Mouse (Mus musculus) embryonic facial prominence, embryonic 11.5 days (tissue): Measurements from ENCODE around the gene Cdk5rap3. TPM values are rescaled to one million over a fixed set of nuclear protein-coding genes. Genes with fewer than 3 reads are reported as not detected.

ENCODE experiments used
- ATAC-seq: fragments of 200-750 bp; cut with Nextera tagmentation; replicated peaks from 2 replicates; pipeline ENCODE4 v1.8.0; 2017; ENCODE audit warnings: low read depth; ENCODE audit not compliant: insufficient number of reproducible peaks, low FRiP score, low TSS enrichment
- DNase-seq: peaks from one replicate; pipeline ENCODE4 v3.0.0-alpha.2; 2015; ENCODE audit warnings: low spot score
- H3K27ac ChIP-seq: fragments of 300-500 bp; sonication (generic); replicated peaks from 2 replicates; pipeline ENCODE4 v1.5.1; 2014; ENCODE audit warnings: mild to moderate bottlenecking, low read depth, low read length, control low read depth
- H3K27me3 ChIP-seq: fragments of 300-500 bp; sonication (generic); 2 replicates; pipeline ENCODE4 v1.6.1; 2014; ENCODE audit warnings: mild to moderate bottlenecking, low read length, moderate library complexity, mixed read lengths; ENCODE audit not compliant: control insufficient read depth, insufficient read depth
- H3K36me3 ChIP-seq: fragments of 300-500 bp; sonication (generic); replicated peaks from 2 replicates; pipeline ENCODE4 v1.6.1; 2014; ENCODE audit warnings: low read depth, mild to moderate bottlenecking, low read length, moderate library complexity, mixed read lengths; ENCODE audit not compliant: control insufficient read depth, insufficient read depth
- H3K4me1 ChIP-seq: fragments of 300-500 bp; sonication (generic); 2 replicates; pipeline ENCODE4 v1.6.1; 2014; ENCODE audit warnings: low read length, mixed read lengths; ENCODE audit not compliant: control insufficient read depth, insufficient read depth
- H3K4me2 ChIP-seq: fragments of 300-500 bp; sonication (generic); 2 replicates; pipeline ENCODE4 v1.6.1; 2014; ENCODE audit warnings: low read depth, mild to moderate bottlenecking, control low read depth, low read length, moderate library complexity
- H3K4me3 ChIP-seq: fragments of 300-500 bp; sonication (generic); 2 replicates; pipeline ENCODE4 v1.5.1; 2014; ENCODE audit warnings: low read depth, low read length, control low read depth
- H3K9ac ChIP-seq: fragments of 300-500 bp; sonication (generic); replicated peaks from 2 replicates; pipeline ENCODE4 v1.6.1; 2014; ENCODE audit warnings: mild to moderate bottlenecking, control low read depth, low read length
- H3K9me3 ChIP-seq: fragments of 300-500 bp; sonication (generic); replicated peaks from 2 replicates; pipeline ENCODE4 v1.6.1; 2016; ENCODE audit warnings: mild to moderate bottlenecking, low read length, inconsistent platforms, mixed read lengths; ENCODE audit not compliant: control insufficient read depth
- WGBS: fragments of 180-500 bp; shearing (Covaris S2); extraction: QIAGEN DNeasy Blood & Tissue Kit; methylation state at CpG from one replicate; pipeline ENCODE4 v1.1.7; 2014; 5-methylcytosine and 5-hydroxymethylcytosine counted together
- polyA plus RNA-seq: library from polyadenylated mRNA; unstranded; fragments of >200 nt; fragmentation: Nextera tagmentation; extraction: Ambion mirVana; gene quantifications from 2 replicates; pipeline ENCODE4 v1.2.1, GENCODE M21; 2014

Gene Cdk5rap3
- polyA plus RNA-seq, 1 experiment from 2014 or later: 76.0 TPM

GRCm38 (mm10) chr11:96899449-96900306 lies 16.6 kb downstream of the Cdk5rap3 start:
- H3K4me1 ChIP-seq: peaks cover 8% of the 10 kb centered on the region; the same call in 1 of the 2 replicates
- H3K9ac ChIP-seq: 0 out of 2 replicates have a peak overlapping the region, but pooled peaks have one; percentile 11
- WGBS: 24% methylated on average over 13 of the region's 13 CpGs
- no peaks in the 10 kb centered on the region for H3K27me3 ChIP-seq
- peak overlapping the region; percentile 54 for H3K27ac ChIP-seq
- ATAC-seq (peak; percentile 84), DNase-seq (peak; percentile 66)
- no peak overlapping the region for H3K4me3 ChIP-seq
- no peak overlapping the region for H3K4me2 ChIP-seq
- no peaks in the 10 kb centered on the region for H3K9me3 ChIP-seq
- no peaks in the 10 kb centered on the region for H3K36me3 ChIP-seq

- Histone ChIP-seq H3K27me3 (no peaks in the 10 kb centered on the region), H3K9ac (no peak overlapping the region), H3K4me1 (peaks cover 5% of the 10 kb centered on the region; the same call in 1 of the 2 replicates), H3K27ac (no peak overlapping the region), H3K4me2 (no peak overlapping the region), H3K4me3 (no peak overlapping the region), H3K36me3 (no peaks in the 10 kb centered on the region), H3K9me3 (no peaks in the 10 kb centered on the region)
- ATAC-seq (no peak), DNase-seq (no peak)
- WGBS: 85% methylated on average over 4 of the region's 4 CpGs
Measured at GRCm38 (mm10) chr11:96895886-96896285, 20.4 kb downstream of the Cdk5rap3 start.

DNA sequence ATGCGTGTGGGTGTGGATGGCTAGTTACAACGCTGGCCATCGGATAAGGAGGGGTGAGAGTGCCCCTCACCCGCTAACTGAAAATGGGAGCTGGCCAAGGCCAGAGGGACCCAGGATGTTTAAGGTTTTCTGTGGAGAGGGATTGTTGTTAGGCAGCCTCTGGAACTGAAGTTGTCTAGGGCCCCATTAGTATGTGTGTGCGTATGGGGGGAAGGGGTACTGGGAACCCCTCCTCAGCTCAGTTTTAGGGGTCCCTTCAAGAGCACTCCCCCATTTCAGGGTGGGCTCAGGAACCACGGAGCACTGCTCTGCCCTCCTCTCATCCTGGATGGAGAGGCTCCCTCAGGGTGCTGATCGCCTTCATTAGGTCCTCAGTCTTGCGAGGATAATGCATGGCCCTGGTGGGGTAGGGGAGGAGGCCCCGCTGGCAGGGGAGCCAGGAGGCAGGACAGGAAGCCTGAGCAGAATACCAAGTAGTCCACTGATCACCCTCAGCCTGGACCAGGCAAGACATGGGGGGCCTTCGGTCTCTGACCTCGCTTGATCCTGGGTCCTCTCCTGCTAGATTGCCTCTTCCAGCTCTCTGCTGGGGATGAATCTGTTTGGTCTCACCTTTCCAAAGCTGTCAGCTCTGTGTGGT lies 23.0 kb downstream of the Cdk5rap3 start:
- Histone ChIP-seq H3K27me3 (no peaks in the 10 kb centered on the region), H3K4me3 (no peak overlapping the region), H3K27ac (no peak overlapping the region), H3K4me2 (no peak overlapping the region), H3K9ac (no peak overlapping the region; the same call in 1 of the 2 replicates), H3K9me3 (no peaks in the 10 kb centered on the region), H3K36me3 (no peaks in the 10 kb centered on the region), H3K4me1 (no peaks in the 10 kb centered on the region)
- ATAC-seq: no peak
- DNase-seq: no peak
- 64% methylated on average over 11 of the region's 11 CpGs for WGBS

DNA sequence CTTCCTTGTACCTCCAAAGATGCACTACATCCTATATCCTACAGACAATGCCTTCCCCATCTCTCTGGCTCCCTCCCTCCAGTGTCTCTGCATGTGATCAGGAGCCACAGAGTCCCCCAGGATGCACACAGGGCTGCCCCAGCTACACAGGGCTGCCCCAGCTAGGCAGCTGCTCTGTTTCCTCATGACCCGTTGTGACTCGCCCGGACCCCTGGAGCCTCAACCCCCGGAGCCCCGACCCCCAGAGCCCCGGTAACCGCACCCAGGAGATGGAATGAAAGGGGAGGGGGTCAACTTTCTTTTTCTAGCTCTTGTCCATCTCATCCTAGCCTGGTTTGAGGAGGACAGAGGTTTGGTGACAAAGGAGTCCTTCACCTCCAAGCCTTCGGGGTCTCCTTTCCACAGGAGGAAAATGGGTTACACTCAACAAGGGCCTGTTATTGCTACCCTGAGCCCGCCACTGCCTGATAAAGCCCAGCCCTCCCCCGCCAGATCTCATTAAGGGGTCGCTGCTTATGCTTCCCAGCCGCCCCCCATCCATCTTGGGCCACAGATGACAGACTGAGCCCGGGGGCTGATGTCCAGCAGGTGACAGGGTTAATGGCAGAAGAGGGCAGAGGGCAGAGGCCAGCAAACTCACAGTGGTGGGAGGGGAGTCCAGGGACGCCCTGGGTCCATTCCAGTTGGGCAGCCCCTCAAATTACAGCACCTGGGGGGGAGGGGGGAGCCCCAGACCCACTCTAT lies 24.3 kb downstream of the Cdk5rap3 start:
- Histone ChIP-seq H3K4me2 (no peak overlapping the region), H3K27ac (no peak overlapping the region), H3K4me1 (no peaks in the 10 kb centered on the region; the same call in 1 of the 2 replicates), H3K27me3 (no peaks in the 10 kb centered on the region), H3K9ac (no peak overlapping the region), H3K9me3 (no peaks in the 10 kb centered on the region), H3K4me3 (no peak overlapping the region), H3K36me3 (no peaks in the 10 kb centered on the region)
- WGBS: 15% methylated on average over 14 of the region's 14 CpGs
- DNase-seq: no peak
- ATAC-seq: no peak

- no peak overlapping the region for H3K4me3 ChIP-seq
- H3K4me2 ChIP-seq: no peak overlapping the region
- H3K27ac ChIP-seq: no peak overlapping the region
- DNase-seq: no peak
- peaks cover 5% of the 10 kb centered on the region; the same call in 1 of the 2 replicates for H3K4me1 ChIP-seq
- no peak for ATAC-seq
- no peaks in the 10 kb centered on the region for H3K27me3 ChIP-seq
- 87% methylated on average over 8 of the region's 8 CpGs for WGBS
- no peaks in the 10 kb centered on the region for H3K36me3 ChIP-seq
- H3K9me3 ChIP-seq: no peaks in the 10 kb centered on the region
- H3K9ac ChIP-seq: no peak overlapping the region
Measured at GRCm38 (mm10) chr11:96886942-96887546, 29.3 kb downstream of the Cdk5rap3 start.

- Histone ChIP-seq H3K4me1 (peaks cover 5% of the 10 kb centered on the region; the same call in 1 of the 2 replicates), H3K36me3 (no peaks in the 10 kb centered on the region), H3K27ac (0 out of 2 replicates have a peak overlapping the region, but pooled peaks have one; percentile 0), H3K4me2 (no peak overlapping the region), H3K9me3 (no peaks in the 10 kb centered on the region), H3K27me3 (no peaks in the 10 kb centered on the region), H3K4me3 (no peak overlapping the region), H3K9ac (no peak overlapping the region; the same call in 1 of the 2 replicates)
- DNase-seq (no peak), ATAC-seq (peak; percentile 68)
- 8% methylated on average over 5 of the region's 5 CpGs for WGBS
Measured at GRCm38 (mm10) chr11:96885901-96886340, 30.4 kb downstream of the Cdk5rap3 start.

DNA sequence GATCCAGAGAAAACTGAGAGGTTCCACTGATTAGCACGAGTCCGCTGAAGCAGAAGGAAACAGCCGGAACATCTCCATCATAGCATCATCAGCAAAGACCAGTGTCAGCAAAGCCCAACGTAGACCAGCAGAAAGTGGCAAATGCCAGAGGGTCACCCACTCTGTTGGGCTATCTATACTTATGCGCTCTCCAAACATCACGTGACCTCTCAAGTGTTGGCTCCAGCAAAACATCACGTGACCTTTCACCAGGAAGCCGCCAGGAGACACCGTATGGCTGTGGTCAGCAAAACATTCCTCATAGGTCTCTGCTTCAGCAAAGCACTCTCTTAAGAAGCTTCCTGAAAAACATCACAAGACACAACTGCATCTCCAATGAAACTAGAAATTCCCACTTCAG lies 36.0 kb downstream of the Cdk5rap3 start:
- H3K4me1 ChIP-seq: peaks cover 9% of the 10 kb centered on the region
- H3K9ac ChIP-seq: no peak overlapping the region
- no peaks in the 10 kb centered on the region for H3K9me3 ChIP-seq
- H3K4me2 ChIP-seq: no peak overlapping the region
- no peaks in the 10 kb centered on the region for H3K36me3 ChIP-seq
- 83% methylated on average over 9 of the region's 9 CpGs for WGBS
- H3K27ac ChIP-seq: no peak overlapping the region
- ATAC-seq (no peak), DNase-seq (no peak)
- no peak overlapping the region for H3K4me3 ChIP-seq
- no peaks in the 10 kb centered on the region for H3K27me3 ChIP-seq
